9 mouse cellular contexts compared by ENCODE assay signal in the genomic region with DNA sequence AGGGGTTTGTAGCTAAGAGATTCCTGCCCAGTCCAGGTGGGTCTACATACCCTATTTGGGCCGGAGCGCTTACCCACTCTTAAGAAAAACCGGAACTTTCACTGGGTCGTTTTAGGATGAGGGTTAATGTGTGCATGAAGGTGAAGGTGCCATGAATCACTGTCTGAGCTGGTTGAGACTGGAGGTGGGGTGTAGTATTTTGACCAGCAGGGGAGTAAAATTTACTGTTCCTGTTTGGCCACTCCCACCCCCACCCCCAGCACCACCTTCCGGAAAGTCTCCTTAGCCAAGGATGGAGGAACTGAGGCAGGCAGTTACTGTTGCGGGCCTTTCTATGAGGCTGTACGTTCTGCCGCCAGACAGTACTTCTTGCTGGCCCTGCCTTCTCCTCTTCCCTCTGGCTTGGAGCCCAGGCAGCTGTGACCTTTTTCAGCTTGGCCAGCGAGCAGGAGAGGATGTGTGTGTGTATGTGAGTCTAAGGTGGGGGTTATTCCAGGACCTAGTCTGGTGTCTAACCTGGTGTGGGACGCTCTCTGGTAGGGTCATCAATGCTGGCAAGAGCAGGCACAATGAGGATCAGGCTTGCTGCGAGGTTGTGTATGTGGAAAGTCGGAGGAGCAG. TPM values are rescaled to one million over a fixed set of nuclear protein-coding genes. Genes with fewer than 3 reads are reported as not detected.
DNase-seq lines count a peak whose midpoint lies in the region; ATAC-seq and TF ChIP-seq lines count a peak whose summit lies in the region.
"Had no signal": no experiment of that assay in that cellular context is flagged by ENCODE, and none has a peak within 500 bp of the region (broad histone marks: within the 10 kb centered on the region; RNA-seq: fewer than 3 reads in every experiment).

No protein-coding gene starts in this region.

- no peak for TF ChIP-seq POLR2A in kidney, adult 2 months (IDR thresholded peaks at IDR 0.05; ENCODE audit: low read depth, low read length)

- no peak overlapping the region for H3K27ac ChIP-seq in kidney, adult 2 months (ENCODE audit: insufficient read depth, low read depth, low read length)

- no peaks in the 10 kb centered on the region for H3K27me3 ChIP-seq in kidney, adult 2 months (replicated peaks; ENCODE audit: control insufficient read depth, insufficient read depth, low read length)

- DNase-seq in CD4-positive helper T cell, adult 2 months (ENCODE audit: low read depth, low spot score): peak; percentile 48
- DNase-seq in adrenal gland, adult 8-10 months: peak; percentile 65
- DNase-seq in heart, adult 18-20 months: peak; percentile 83 to 86
- DNase-seq in kidney, adult 2 months: peak; percentile 83
- peak; percentile 62 for DNase-seq in lung, postnatal 14 days
- no peak for DNase-seq in urinary bladder, adult 18-20 months (ENCODE audit: low spot score in 2 of 2)
- no peak for DNase-seq in cerebellum, adult 9-10 months

- no peak for ATAC-seq in megakaryocyte-erythroid progenitor cell, adult 5-6 weeks (replicated peaks; ENCODE audit: low FRiP score, low TSS enrichment, poor library complexity, severe bottlenecking)

- 20% methylated on average over 12 of the region's 12 CpGs for WGBS in kidney, adult 2 months

- TF ChIP-seq CTCF in kidney, adult 2 months (conservative IDR thresholded peaks at IDR 0.05; ENCODE audit: insufficient read depth, insufficient read length, low read depth, low read length): no peak

- peak overlapping the region; percentile 52; the same call in 1 of the 2 replicates for H3K4me3 ChIP-seq in kidney, adult 2 months (ENCODE audit: insufficient read depth, low read depth, low read length)

- no peaks in the 10 kb centered on the region for H3K36me3 ChIP-seq in kidney, adult 2 months (ENCODE audit: control insufficient read depth, insufficient read depth, low read length)

- peaks cover 17% of the 10 kb centered on the region for H3K4me1 ChIP-seq in kidney, adult 2 months (ENCODE audit: control insufficient read depth, insufficient read depth, low read length)

RNA-seq across cellular contexts. Expression of a gene that starts 0.5 kb away (rescaled TPM):
- total RNA-seq in adrenal gland, adult 8-10 months (2022): 1 to 10 TPM in 2 of 4 experiments, under 1 TPM in 2; 0.52 to 2.2 (median 1.1) TPM
- 1 to 10 TPM; 1.4 to 1.5 TPM for total RNA-seq in heart, adult 18-20 months (2021)
- 0.35 and 0.45 TPM in 2 replicates for polyA plus RNA-seq in kidney, adult 2 months (2012; rRNA removed)
- not detected in 2 replicates for total RNA-seq in megakaryocyte-erythroid progenitor cell, adult 5-6 weeks (2014; fragmentation: Nextera tagmentation)
- total RNA-seq in megakaryocyte-erythroid progenitor cell, adult 5-6 weeks (2017): not detected in 2 replicates
- polyA plus RNA-seq: myocyte had no signal

RNA-seq across cellular contexts. Expression of a gene that starts 1.3 kb away (rescaled TPM):
- total RNA-seq in adrenal gland, adult 8-10 months (2022): 10 to 100 TPM in 2 of 4 experiments, 1 to 10 TPM in 2; 3.9 to 12.9 (median 9.3) TPM
- total RNA-seq in heart, adult 18-20 months (2021): 10 to 100 TPM; 20.5 to 21.1 TPM
- polyA plus RNA-seq in kidney, adult 2 months (2012; rRNA removed): 3.4 and 4.0 TPM in 2 replicates
- total RNA-seq in megakaryocyte-erythroid progenitor cell, adult 5-6 weeks (2014; fragmentation: Nextera tagmentation): not detected in 2 replicates
- not detected in 2 replicates for total RNA-seq in megakaryocyte-erythroid progenitor cell, adult 5-6 weeks (2017)

RNA-seq across cellular contexts. Expression of a gene that starts 6.0 kb away (rescaled TPM):
- 100 to 1,000 TPM; 116 to 131 (median 124) TPM for total RNA-seq in adrenal gland, adult 8-10 months (2022)
- total RNA-seq in heart, adult 18-20 months (2021): 10 to 100 TPM; 75.2 to 84.3 TPM
- 75.7 and 87.2 TPM in 2 replicates for polyA plus RNA-seq in kidney, adult 2 months (2012; rRNA removed)
- total RNA-seq in megakaryocyte-erythroid progenitor cell, adult 5-6 weeks (2014; fragmentation: Nextera tagmentation): 1.1 TPM in 1 of 2 replicates, not detected in the other
- not detected in 2 replicates for total RNA-seq in megakaryocyte-erythroid progenitor cell, adult 5-6 weeks (2017)

RNA-seq across cellular contexts. Expression of a gene that starts 36.2 kb away (rescaled TPM):
- 10 to 100 TPM; 19.8 to 26.6 (median 23.7) TPM for total RNA-seq in adrenal gland, adult 8-10 months (2022)
- 1 to 10 TPM; 6.2 TPM for total RNA-seq in heart, adult 18-20 months (2021)
- 14.1 and 14.2 TPM in 2 replicates for polyA plus RNA-seq in kidney, adult 2 months (2012; rRNA removed)
- 11.0 and 17.3 TPM in 2 replicates for total RNA-seq in megakaryocyte-erythroid progenitor cell, adult 5-6 weeks (2014; fragmentation: Nextera tagmentation)
- total RNA-seq in megakaryocyte-erythroid progenitor cell, adult 5-6 weeks (2017): 1.9 and 3.1 TPM in 2 replicates

Comparison
In these comparisons a context has a peak if more than half of its experiments do, and no peak if none do; other contexts are left out.
1. DNase-seq: peak in CD4-positive helper T cell, adult 2 months (single experiment), adrenal gland, adult 8-10 months (single experiment), heart, adult 18-20 months (2 of 2), kidney, adult 2 months (single experiment) and lung, postnatal 14 days (single experiment); none in urinary bladder, adult 18-20 months (0 of 2) and cerebellum, adult 9-10 months (single experiment).
2. RNA of a gene that starts 1.3 kb away (total RNA-seq): 20.5 to 21.1 TPM in heart, adult 18-20 months and 3.9 to 12.9 TPM in adrenal gland, adult 8-10 months; not detected in megakaryocyte-erythroid progenitor cell, adult 5-6 weeks; every median in the first group is over 4 times any median in the second.
3. RNA of a gene that starts 6.0 kb away (total RNA-seq): 116 to 131 TPM in adrenal gland, adult 8-10 months and 75.2 to 84.3 TPM in heart, adult 18-20 months; 1.1 TPM in megakaryocyte-erythroid progenitor cell, adult 5-6 weeks; every median in the first group is over 10 times any median in the second.